Mouse (Mus musculus) hindbrain, embryonic 15.5 days (tissue): ENCODE results near the gene Oaf. TPM values are rescaled to one million over a fixed set of nuclear protein-coding genes. Genes with fewer than 3 reads are reported as not detected.

Source experiments
- ATAC-seq: fragments of 200-750 bp; cut with Nextera tagmentation; 2 replicates; pipeline ENCODE4 v1.8.0; 2017; ENCODE audit warnings: low read depth, moderate number of reproducible peaks, moderate TSS enrichment; ENCODE audit not compliant: low FRiP score
- H3K27ac ChIP-seq: fragments of 300-500 bp; sonication (generic); replicated peaks from 2 replicates; pipeline ENCODE4 v1.5.1; 2015; ENCODE audit warnings: mild to moderate bottlenecking, inconsistent platforms
- H3K27me3 ChIP-seq: fragments of 300-500 bp; sonication (generic); 2 replicates; pipeline ENCODE4 v1.6.1; 2015; ENCODE audit warnings: control low read depth, inconsistent platforms
- H3K36me3 ChIP-seq: fragments of 300-500 bp; sonication (generic); 2 replicates; pipeline ENCODE4 v1.6.1; 2015; ENCODE audit warnings: control low read depth, inconsistent platforms
- H3K4me1 ChIP-seq: fragments of 300-500 bp; sonication (generic); replicated peaks from 2 replicates; pipeline ENCODE4 v1.6.1; 2015; ENCODE audit warnings: control low read depth, inconsistent platforms
- H3K4me2 ChIP-seq: fragments of 300-500 bp; sonication (generic); 2 replicates; pipeline ENCODE4 v1.6.1; 2015; ENCODE audit warnings: moderate library complexity, mild to moderate bottlenecking, inconsistent platforms
- H3K4me3 ChIP-seq: fragments of 300-500 bp; sonication (generic); 2 replicates; pipeline ENCODE4 v1.5.1; 2015; ENCODE audit warnings: mild to moderate bottlenecking, inconsistent platforms
- H3K9ac ChIP-seq: fragments of 300-500 bp; sonication (generic); 2 replicates; pipeline ENCODE4 v1.6.1; 2015; ENCODE audit warnings: inconsistent platforms
- H3K9me3 ChIP-seq: fragments of 300-500 bp; sonication (generic); 2 replicates; pipeline ENCODE4 v1.6.1; 2016; ENCODE audit warnings: control low read depth, inconsistent platforms
- WGBS: fragments of 180-500 bp; shearing (Covaris S2); methylation state at CpG from one replicate; pipeline ENCODE4 v1.1.7; 2015; 5-methylcytosine and 5-hydroxymethylcytosine counted together
- polyA plus RNA-seq: library from polyadenylated mRNA; unstranded; fragments of >200 nt; fragmentation: Nextera tagmentation; extraction: Ambion mirVana; gene quantifications from 2 replicates; pipeline ENCODE4 v1.2.1, GENCODE M21; 2015

The Oaf gene
- polyA plus RNA-seq, 1 experiment from 2014 or later = 7.1 TPM

DNA sequence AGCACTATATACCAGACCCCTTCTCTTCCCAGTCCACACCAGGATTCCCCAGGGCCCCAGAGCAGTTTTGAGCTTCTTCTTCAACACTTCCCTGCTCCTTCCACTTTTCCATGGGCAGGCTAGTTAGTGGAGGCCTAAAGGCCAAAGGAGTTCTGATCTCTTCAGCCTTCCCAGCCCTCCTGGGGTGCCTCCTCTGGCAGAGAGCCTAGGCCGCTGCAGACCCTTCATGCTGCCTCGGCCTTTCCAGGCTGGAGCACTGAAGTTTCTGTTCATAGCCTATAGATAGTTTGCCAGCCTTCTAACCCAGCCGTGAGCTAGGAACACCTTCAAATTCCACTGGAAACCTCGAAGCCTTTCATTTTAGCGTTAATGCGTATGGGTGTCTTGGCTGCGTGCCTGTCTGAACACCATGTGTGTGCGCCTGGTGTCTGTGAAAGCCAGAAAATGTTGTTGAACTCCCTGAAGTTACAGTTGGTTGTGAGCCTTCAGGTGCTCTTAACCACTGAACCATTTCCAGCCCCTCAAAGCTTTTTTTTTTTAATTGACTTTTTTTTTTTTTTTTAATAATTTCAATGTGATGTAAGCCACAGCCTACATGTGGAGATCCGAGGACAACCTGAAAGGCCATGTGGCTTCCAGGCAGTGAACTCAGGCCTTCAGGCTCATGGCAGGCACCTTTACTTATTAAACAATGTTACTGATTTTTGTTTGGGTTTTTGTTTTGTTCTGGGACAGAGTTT is 23.3 kb upstream of the Oaf start:
- Histone ChIP-seq H3K4me1 (no peaks in the 10 kb centered on the region), H3K27me3 (no peaks in the 10 kb centered on the region), H3K36me3 (no peaks in the 10 kb centered on the region), H3K4me2 (no peak overlapping the region), H3K9ac (no peak overlapping the region), H3K9me3 (no peaks in the 10 kb centered on the region), H3K4me3 (no peak overlapping the region), H3K27ac (no peak overlapping the region)
- ATAC-seq = no peak
- 64% methylated on average over 9 of the region's 9 CpGs for WGBS

DNA sequence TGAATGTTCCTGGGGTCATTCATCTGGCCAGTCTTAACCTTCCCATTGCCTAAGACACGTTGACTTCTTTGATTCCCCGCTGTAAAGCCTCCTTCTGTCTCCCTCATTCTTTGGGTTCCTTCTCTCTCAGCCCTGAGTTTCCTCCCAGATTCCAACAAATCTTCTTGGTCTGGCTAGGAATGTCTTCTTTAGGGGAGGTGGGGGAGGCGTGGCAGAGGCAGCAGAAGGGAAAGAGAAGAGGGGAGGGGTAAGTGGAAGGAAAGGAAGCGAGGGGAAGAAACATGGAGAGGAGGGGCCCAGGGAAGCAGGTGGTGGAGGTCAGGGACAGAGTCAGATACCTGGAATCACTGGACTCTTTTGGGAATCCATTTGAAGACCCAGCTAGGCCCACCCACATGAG is 22.7 kb upstream of the Oaf start:
- H3K27ac ChIP-seq = no peak overlapping the region
- no peak overlapping the region for H3K9ac ChIP-seq
- no peak overlapping the region for H3K4me2 ChIP-seq
- WGBS = 63% methylated on average over 4 of the region's 4 CpGs
- no peak for ATAC-seq
- H3K36me3 ChIP-seq = no peaks in the 10 kb centered on the region
- no peaks in the 10 kb centered on the region for H3K27me3 ChIP-seq
- H3K9me3 ChIP-seq = no peaks in the 10 kb centered on the region
- H3K4me3 ChIP-seq = no peak overlapping the region
- H3K4me1 ChIP-seq = no peaks in the 10 kb centered on the region

GRCm38 (mm10) chr9:43261941-43262340 is 22.2 kb upstream of the Oaf start:
- no peaks in the 10 kb centered on the region for H3K27me3 ChIP-seq
- no peak overlapping the region for H3K27ac ChIP-seq
- H3K4me2 ChIP-seq = no peak overlapping the region
- H3K4me1 ChIP-seq = no peaks in the 10 kb centered on the region
- H3K36me3 ChIP-seq = no peaks in the 10 kb centered on the region
- no peak for ATAC-seq
- no peaks in the 10 kb centered on the region for H3K9me3 ChIP-seq
- WGBS = 35% methylated on average over 2 of the region's 2 CpGs
- no peak overlapping the region for H3K4me3 ChIP-seq
- no peak overlapping the region for H3K9ac ChIP-seq

GRCm38 (mm10) chr9:43261124-43261907 is 21.6 kb upstream of the Oaf start:
- WGBS = 58% methylated on average over 4 of the region's 4 CpGs
- Histone ChIP-seq H3K4me3 (no peak overlapping the region), H3K4me2 (no peak overlapping the region), H3K9ac (no peak overlapping the region), H3K27me3 (no peaks in the 10 kb centered on the region), H3K36me3 (no peaks in the 10 kb centered on the region), H3K4me1 (no peaks in the 10 kb centered on the region), H3K27ac (no peak overlapping the region), H3K9me3 (no peaks in the 10 kb centered on the region)
- no peak for ATAC-seq

GRCm38 (mm10) chr9:43260661-43261060 is 20.9 kb upstream of the Oaf start:
- no peaks in the 10 kb centered on the region for H3K9me3 ChIP-seq
- no peak overlapping the region for H3K27ac ChIP-seq
- no peak for ATAC-seq
- no peak overlapping the region for H3K4me3 ChIP-seq
- 88% methylated on average over 7 of the region's 7 CpGs for WGBS
- H3K27me3 ChIP-seq = no peaks in the 10 kb centered on the region
- no peaks in the 10 kb centered on the region for H3K36me3 ChIP-seq
- H3K9ac ChIP-seq = no peak overlapping the region
- no peak overlapping the region for H3K4me2 ChIP-seq
- no peaks in the 10 kb centered on the region for H3K4me1 ChIP-seq

DNA sequence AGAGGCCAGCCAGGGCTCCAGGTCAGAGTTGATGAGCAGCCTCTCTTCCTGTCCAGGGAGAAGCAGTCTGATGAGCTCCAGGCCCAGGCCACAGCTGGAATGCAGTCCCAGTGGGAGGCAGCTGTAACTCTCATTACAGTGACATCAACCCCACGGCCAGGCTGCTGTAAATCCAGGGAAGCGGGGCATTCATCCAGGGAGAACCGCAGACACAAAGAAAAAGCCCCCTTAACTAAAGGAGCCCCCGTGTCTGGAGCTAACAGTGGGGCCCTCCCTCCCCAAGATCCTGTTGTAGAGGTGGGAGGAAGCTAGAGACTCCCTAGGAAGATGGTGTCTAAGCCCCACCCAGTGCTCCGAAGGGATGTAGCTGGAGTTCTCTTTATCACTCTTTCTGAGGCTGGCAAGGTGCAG is 13.6 kb upstream of the Oaf start:
- no peaks in the 10 kb centered on the region for H3K36me3 ChIP-seq
- no peak overlapping the region for H3K4me3 ChIP-seq
- 0 out of 2 replicates have a peak, but pooled peaks cover 5% of the 10 kb centered on the region for H3K4me1 ChIP-seq
- H3K27me3 ChIP-seq = no peaks in the 10 kb centered on the region
- ATAC-seq = no peak
- H3K9me3 ChIP-seq = no peaks in the 10 kb centered on the region
- no peak overlapping the region for H3K4me2 ChIP-seq
- 24% methylated on average over 5 of the region's 5 CpGs for WGBS
- no peak overlapping the region for H3K9ac ChIP-seq
- H3K27ac ChIP-seq = no peak overlapping the region

DNA sequence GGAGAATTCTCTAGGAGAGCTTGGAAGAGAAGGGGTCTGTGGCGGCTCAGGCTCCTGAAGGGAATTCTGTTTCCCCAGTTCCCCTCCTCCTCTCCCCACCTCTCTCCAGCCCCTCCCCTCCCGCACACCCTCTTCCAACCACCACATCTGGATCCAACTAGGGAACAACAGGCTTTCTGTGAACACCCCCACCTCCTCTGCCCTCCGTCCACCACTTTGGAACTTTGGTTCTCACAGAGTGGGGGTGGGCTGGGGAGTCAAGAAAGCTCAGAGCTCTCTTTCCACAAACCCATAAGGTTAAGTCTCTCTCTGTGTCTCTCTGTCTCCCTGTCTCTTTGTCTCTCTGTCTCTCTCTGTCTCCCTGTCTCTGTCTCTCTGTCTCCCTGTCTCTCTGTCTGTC is 13.1 kb upstream of the Oaf start:
- WGBS = 62% methylated on average over 3 of the region's 3 CpGs
- ATAC-seq = no peak
- H3K27ac ChIP-seq = no peak overlapping the region
- no peaks in the 10 kb centered on the region for H3K27me3 ChIP-seq
- no peak overlapping the region for H3K4me3 ChIP-seq
- H3K4me2 ChIP-seq = no peak overlapping the region
- H3K4me1 ChIP-seq = 0 out of 2 replicates have a peak, but pooled peaks cover 5% of the 10 kb centered on the region
- no peaks in the 10 kb centered on the region for H3K9me3 ChIP-seq
- H3K9ac ChIP-seq = no peak overlapping the region
- H3K36me3 ChIP-seq = no peaks in the 10 kb centered on the region

DNA sequence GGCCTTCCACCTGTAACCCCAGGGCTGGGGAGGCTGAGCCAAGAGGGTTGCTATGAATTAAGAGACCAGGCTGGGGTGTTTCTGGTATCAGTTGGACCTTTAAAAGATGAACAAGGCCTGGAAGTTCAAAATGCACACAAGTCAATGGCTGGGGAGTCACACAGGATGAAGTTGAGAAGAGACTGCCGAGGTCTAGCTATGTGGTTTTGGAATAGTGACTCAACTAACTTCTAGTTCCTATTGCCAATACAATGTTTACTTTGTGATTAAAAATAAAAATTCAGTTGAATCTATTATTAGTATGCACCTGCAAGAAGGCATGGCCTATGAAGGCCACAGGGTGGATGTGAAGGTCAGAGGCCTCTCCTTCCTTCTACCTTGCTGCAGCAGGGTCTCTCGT is 12.1 kb upstream of the Oaf start:
- H3K4me2 ChIP-seq = no peak overlapping the region
- no peaks in the 10 kb centered on the region for H3K27me3 ChIP-seq
- H3K27ac ChIP-seq = no peak overlapping the region
- H3K9me3 ChIP-seq = no peaks in the 10 kb centered on the region
- no peaks in the 10 kb centered on the region for H3K36me3 ChIP-seq
- WGBS = 88% methylated on average over 2 of the region's 2 CpGs
- H3K9ac ChIP-seq = no peak overlapping the region
- ATAC-seq = no peak
- 0 out of 2 replicates have a peak, but pooled peaks cover 5% of the 10 kb centered on the region for H3K4me1 ChIP-seq
- no peak overlapping the region for H3K4me3 ChIP-seq

DNA sequence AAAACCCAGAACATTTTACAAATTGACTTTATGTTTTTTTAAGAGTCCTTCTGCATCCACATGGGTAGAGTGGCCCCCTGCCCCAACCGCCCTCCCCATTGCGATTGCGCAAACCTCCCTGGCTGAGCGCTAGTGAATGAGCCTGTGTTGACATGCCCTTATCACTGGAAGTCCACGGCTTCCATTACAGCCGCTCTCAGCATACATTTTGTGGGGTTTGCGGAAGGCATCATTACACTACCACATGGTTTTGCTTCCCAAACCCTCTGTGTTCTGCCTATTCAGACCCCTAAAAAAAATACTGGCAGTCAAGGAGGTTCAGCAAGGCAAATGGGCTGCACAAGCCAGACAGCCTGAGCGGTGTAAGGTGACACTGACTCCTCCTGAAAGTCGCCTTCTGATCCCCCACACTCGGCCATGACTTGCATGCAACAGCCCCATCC is 7.0 kb upstream of the Oaf start:
- Histone ChIP-seq H3K9ac (no peak overlapping the region), H3K9me3 (no peaks in the 10 kb centered on the region), H3K4me3 (no peak overlapping the region), H3K4me2 (no peak overlapping the region), H3K36me3 (no peaks in the 10 kb centered on the region), H3K27ac (no peak overlapping the region), H3K4me1 (no peaks in the 10 kb centered on the region), H3K27me3 (no peaks in the 10 kb centered on the region)
- ATAC-seq = no peak
- 60% methylated on average over 10 of the region's 10 CpGs for WGBS

- Histone ChIP-seq H3K9me3 (no peaks in the 10 kb centered on the region), H3K4me1 (no peaks in the 10 kb centered on the region), H3K4me2 (no peak overlapping the region), H3K36me3 (no peaks in the 10 kb centered on the region), H3K27ac (no peak overlapping the region), H3K27me3 (no peaks in the 10 kb centered on the region), H3K9ac (no peak overlapping the region), H3K4me3 (no peak overlapping the region)
- no peak for ATAC-seq
- WGBS = 88% methylated on average over 7 of the region's 7 CpGs
Measured at GRCm38 (mm10) chr9:43245801-43246570, 6.3 kb upstream of the Oaf start.

DNA sequence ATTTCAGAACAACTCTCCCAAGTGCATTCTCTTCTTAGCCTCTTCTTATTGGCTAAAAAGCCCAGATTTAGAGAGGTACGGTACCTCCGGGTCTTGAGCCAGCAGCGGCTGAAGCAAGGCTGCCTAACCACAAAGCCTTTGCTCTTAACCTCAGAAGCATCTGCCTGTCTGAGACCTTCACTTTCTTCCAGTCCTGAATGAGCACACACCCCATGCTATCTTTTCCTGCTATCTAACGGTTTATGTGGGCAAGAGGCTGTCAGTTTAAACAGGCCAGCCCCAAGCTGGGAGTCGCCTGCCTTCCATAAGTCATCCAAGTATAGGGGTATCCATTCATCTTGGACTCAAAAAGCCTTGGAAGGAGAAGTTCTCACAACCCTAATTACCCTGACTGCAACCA is 2.7 kb upstream of the Oaf start:
- H3K9me3 ChIP-seq = no peaks in the 10 kb centered on the region
- H3K4me1 ChIP-seq = peaks cover 17% of the 10 kb centered on the region
- no peak for ATAC-seq
- peaks cover 28% of the 10 kb centered on the region for H3K27me3 ChIP-seq
- H3K4me3 ChIP-seq = no peak overlapping the region
- 83% methylated on average over 5 of the region's 5 CpGs for WGBS
- no peak overlapping the region for H3K9ac ChIP-seq
- no peak overlapping the region for H3K27ac ChIP-seq
- no peaks in the 10 kb centered on the region for H3K36me3 ChIP-seq
- no peak overlapping the region for H3K4me2 ChIP-seq

- Histone ChIP-seq H3K27ac (no peak overlapping the region), H3K9ac (no peak overlapping the region), H3K4me2 (no peak overlapping the region), H3K4me3 (no peak overlapping the region), H3K9me3 (no peaks in the 10 kb centered on the region), H3K4me1 (peaks cover 17% of the 10 kb centered on the region), H3K27me3 (peaks cover 33% of the 10 kb centered on the region), H3K36me3 (no peaks in the 10 kb centered on the region)
- 87% methylated on average over 8 of the region's 8 CpGs for WGBS
- no peak for ATAC-seq
Measured at GRCm38 (mm10) chr9:43241970-43242369, 2.3 kb upstream of the Oaf start.
